Mouse (Mus musculus) cerebellum, postnatal 25 days (tissue): ENCODE results near the gene Tmc4.

Experiments
- DNase-seq, 2 experiments: peaks; one replicate each; pipeline ENCODE4 v3.0.0; 2021; ENCODE audit warnings: mixed read lengths in 2 of 2

Gene Tmc4

GRCm38 (mm10) chr7:3629543-3630477 is 47.5 kb downstream of the Tmc4 start, which contains the start of the genes Tfpt and Prpf31:
Tfpt (minus strand) TSS chr7:3629929.
Prpf31 (plus strand) TSS chr7:3629985.
- peak; percentile 93 to 97 for DNase-seq

GRCm38 (mm10) chr7:3629030-3629429 is 48.3 kb downstream of the Tmc4 start:
- peak in 1 of 2 experiments; percentile 17 for DNase-seq

GRCm38 (mm10) chr7:3617242-3617995 is 59.9 kb downstream of the Tmc4 start, which contains the start of gene Ndufa3:
Ndufa3 (plus strand) TSS chr7:3617373.
- peak; percentile 89 to 94 for DNase-seq

- DNase-seq = peak in 1 of 2 experiments; percentile 76
These were observed 60.7 kb downstream of the Tmc4 start for GRCm38 (mm10) chr7:3616389-3617241.

GRCm38 (mm10) chr7:3616057-3616388 is 61.3 kb downstream of the Tmc4 start, which contains the start of gene Oscar:
Oscar (minus strand) TSS chr7:3616157.
- no peak for DNase-seq
